Mouse (Mus musculus) liver, adult 2 months (tissue): ENCODE measurements around the gene Calcrl. TPM values are rescaled to one million over a fixed set of nuclear protein-coding genes. Genes with fewer than 3 reads are reported as not detected.
"Not testable (repeated sequence)": the region's sequence is repeated elsewhere in the genome, so short reads cannot be mapped to it uniquely, and the experiment has no call there.

Experiments used
- DNase-seq: peaks from one replicate; pipeline ENCODE4 v3.0.0-alpha.2; 2011; ENCODE audit warnings: low read depth, low spot score; ENCODE audit errors: extremely low read depth
- H3K27ac ChIP-seq: fragments of 200-500 bp; replicated peaks from 2 replicates; pipeline ENCODE4 v1.5.1; 2012; ENCODE audit warnings: low read depth, mild to moderate bottlenecking, control low read depth, inconsistent platforms, low read length; ENCODE audit not compliant: insufficient read depth
- H3K27me3 ChIP-seq: fragments of 200-500 bp; 2 replicates; pipeline ENCODE4 v1.6.1; 2012; ENCODE audit warnings: mild to moderate bottlenecking, moderate library complexity, low read length, inconsistent platforms; ENCODE audit not compliant: control insufficient read depth, insufficient read depth
- H3K36me3 ChIP-seq: fragments of 200-500 bp; 2 replicates; pipeline ENCODE4 v1.6.1; 2012; ENCODE audit warnings: low read length, inconsistent platforms; ENCODE audit not compliant: control insufficient read depth, insufficient read depth
- H3K4me1 ChIP-seq: fragments of 200-500 bp; 2 replicates; pipeline ENCODE4 v1.6.1; 2011; ENCODE audit warnings: low read length; ENCODE audit not compliant: control insufficient read depth, insufficient read depth
- H3K4me3 ChIP-seq: fragments of 200-500 bp; 2 replicates; pipeline ENCODE4 v1.5.1; 2011; ENCODE audit warnings: low read depth, mild to moderate bottlenecking, control low read depth, low read length, moderate library complexity; ENCODE audit not compliant: insufficient read depth
- H3K79me2 ChIP-seq: fragments of 200-500 bp; 2 replicates; pipeline ENCODE4 v1.6.1; 2012; ENCODE audit warnings: inconsistent platforms, mild to moderate bottlenecking, low read length, moderate library complexity; ENCODE audit not compliant: control insufficient read depth, insufficient read depth
- H3K9ac ChIP-seq: fragments of 200-500 bp; 2 replicates; pipeline ENCODE4 v1.6.1; 2012; ENCODE audit warnings: low read depth, mild to moderate bottlenecking, control low read depth, inconsistent platforms, low read length
- CTCF ChIP-seq: fragments of 200-500 bp; IDR thresholded peaks from 2 replicates; pipeline ENCODE4 v1.5.1; 2011; ENCODE audit warnings: low read depth, low read length, control low read depth
- POLR2A ChIP-seq: fragments of 200-500 bp; IDR thresholded peaks from 2 replicates; pipeline ENCODE4 v1.6.1; 2011; ENCODE audit warnings: low read length, control low read depth; ENCODE audit not compliant: insufficient read depth; ENCODE audit errors: extremely low read depth
- WGBS: fragments of 180-500 bp; shearing (Covaris S2); methylation state at CpG from one replicate; pipeline ENCODE4 v1.1.7; 2018; 5-methylcytosine and 5-hydroxymethylcytosine counted together
- polyA plus RNA-seq: library from polyadenylated mRNA; depleted of rRNA; stranded (reverse); fragments of >200 nt; gene quantifications from 2 replicates; pipeline ENCODE4 v1.2.3, GENCODE M21; 2012
- total RNA-seq: library from RNA; depleted of rRNA; stranded (reverse); fragments of >200 nt; gene quantifications from 2 replicates; pipeline ENCODE4 v1.2.3, GENCODE M21; 2014

Gene Calcrl
- total and polyA plus RNA-seq, 2 experiments, result 7.5 to 31.3 TPM

DNA sequence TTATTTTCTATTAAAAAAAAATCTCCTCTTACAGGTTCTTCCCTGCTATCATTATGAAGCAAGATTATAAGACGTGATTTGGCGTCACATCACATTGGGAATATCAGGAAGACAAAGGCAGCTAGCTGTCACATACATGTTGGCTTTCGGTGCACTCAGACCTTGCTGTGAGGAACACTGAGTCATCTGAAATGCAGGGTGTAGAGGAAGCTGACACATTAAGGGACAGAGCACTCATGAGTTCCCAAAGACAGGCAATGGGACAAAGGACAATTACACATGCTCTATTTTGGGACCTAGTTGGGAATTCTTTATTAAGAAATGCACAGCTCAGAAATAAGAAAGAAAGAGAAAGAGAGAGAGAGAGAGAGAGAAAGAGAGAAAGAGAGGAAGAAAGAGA lies 20.4 kb downstream of the Calcrl start:
- Histone ChIP-seq H3K27ac (no peak overlapping the region), H3K36me3 (no peaks in the 10 kb centered on the region), H3K4me1 (no peaks in the 10 kb centered on the region), H3K79me2 (no peaks in the 10 kb centered on the region), H3K9ac (no peak overlapping the region), H3K27me3 (no peaks in the 10 kb centered on the region), H3K4me3 (no peak overlapping the region)
- no peak for TF ChIP-seq POLR2A
- TF ChIP-seq CTCF, result no peak
- 89% methylated on average over 3 of the region's 3 CpGs for WGBS
- no peak for DNase-seq

DNA sequence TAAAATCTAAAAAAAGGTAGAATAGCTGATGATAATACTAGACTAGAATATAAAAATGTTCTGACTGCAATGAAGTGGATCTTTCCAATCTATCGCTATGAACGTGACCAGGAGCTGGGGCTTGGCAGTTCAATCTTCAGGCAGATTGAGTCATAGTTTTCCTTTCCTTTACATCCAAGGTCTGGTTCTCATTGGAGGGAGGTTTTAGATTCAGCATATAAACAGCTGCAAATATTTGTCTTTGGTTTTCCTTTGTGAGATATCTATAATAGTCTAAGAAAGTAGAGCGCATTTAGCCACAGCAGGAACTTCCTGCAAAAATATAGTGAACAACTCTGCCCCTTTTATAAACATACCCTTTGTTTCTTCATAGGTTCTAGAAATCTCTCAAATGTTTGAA lies 22.5 kb downstream of the Calcrl start:
- TF ChIP-seq CTCF, result no peak
- TF ChIP-seq POLR2A, result no peak
- no peak overlapping the region for H3K27ac ChIP-seq

GRCm38 (mm10) chr2:84396557-84396956 lies 28.7 kb downstream of the Calcrl start:
- WGBS, result 86% methylated on average over 4 of the region's 4 CpGs
- H3K27ac ChIP-seq, result no peak overlapping the region

More for the DNA sequence above, 22.5 kb downstream of the Calcrl start:
- no peaks in the 10 kb centered on the region for H3K36me3 ChIP-seq
- no peak overlapping the region for H3K9ac ChIP-seq
- no peak overlapping the region for H3K4me3 ChIP-seq
- no peak for DNase-seq
- no peaks in the 10 kb centered on the region for H3K27me3 ChIP-seq
- no peaks in the 10 kb centered on the region for H3K4me1 ChIP-seq
- 86% methylated on average over 3 of the region's 3 CpGs for WGBS
- no peaks in the 10 kb centered on the region for H3K79me2 ChIP-seq

GRCm38 (mm10) chr2:84393236-84393635 lies 32.0 kb downstream of the Calcrl start:
- Histone ChIP-seq H3K27ac (no peak overlapping the region), H3K36me3 (no peaks in the 10 kb centered on the region), H3K9ac (no peak overlapping the region), H3K79me2 (no peaks in the 10 kb centered on the region), H3K4me3 (no peak overlapping the region), H3K27me3 (no peaks in the 10 kb centered on the region), H3K4me1 (peaks cover 12% of the 10 kb centered on the region)
- TF ChIP-seq POLR2A, result no peak
- no peak for TF ChIP-seq CTCF
- DNase-seq, result no peak
- 85% methylated on average over 4 of the region's 4 CpGs for WGBS

More at GRCm38 (mm10) chr2:84396557-84396956, 28.7 kb downstream of the Calcrl start:
- Histone ChIP-seq H3K36me3 (no peaks in the 10 kb centered on the region), H3K79me2 (no peaks in the 10 kb centered on the region), H3K4me3 (no peak overlapping the region), H3K9ac (no peak overlapping the region), H3K27me3 (no peaks in the 10 kb centered on the region), H3K4me1 (peaks cover 12% of the 10 kb centered on the region)
- TF ChIP-seq POLR2A, result no peak
- no peak for TF ChIP-seq CTCF
- no peak for DNase-seq

DNA sequence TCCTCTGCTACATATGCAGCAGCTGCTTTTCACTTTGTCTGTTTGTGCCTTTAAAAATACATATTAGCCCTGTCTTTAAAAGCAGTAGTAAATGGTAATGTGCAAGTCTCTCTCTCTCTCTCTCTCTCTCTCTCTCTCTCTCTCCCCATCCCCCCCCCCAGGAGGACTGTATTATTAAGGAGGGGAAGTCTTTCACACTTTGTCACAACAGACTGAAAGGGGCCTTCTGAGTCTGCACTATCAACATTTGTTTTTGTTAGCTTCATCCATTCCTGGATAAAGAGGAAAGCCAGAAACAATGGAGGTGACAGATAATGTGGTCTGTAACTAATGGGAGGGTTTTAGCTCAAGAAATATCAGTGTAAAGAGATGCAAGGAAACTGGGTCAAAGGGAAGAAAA lies 36.1 kb downstream of the Calcrl start:
- no peak overlapping the region for H3K27ac ChIP-seq
- no peak for DNase-seq

DNA sequence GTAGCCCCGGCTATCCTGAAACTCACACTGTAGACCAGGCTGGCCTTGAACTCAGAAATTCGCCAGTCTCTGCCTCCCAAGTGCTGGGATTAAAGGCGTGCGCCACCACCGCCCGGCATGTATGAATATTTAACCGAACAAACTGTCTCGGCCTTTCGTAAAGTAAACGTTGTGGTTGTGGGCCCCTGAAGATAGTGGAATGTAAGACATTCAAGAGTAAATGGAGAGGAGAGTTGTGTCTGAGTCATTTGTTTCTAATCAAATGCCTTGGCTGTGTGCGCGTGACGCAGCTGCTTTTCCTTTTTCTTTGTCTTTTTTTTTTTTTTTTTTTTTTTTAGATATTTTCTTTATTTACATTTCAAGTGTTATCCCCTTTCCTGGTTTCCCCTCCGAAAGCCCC lies 36.7 kb downstream of the Calcrl start:
- not testable (repeated sequence) for H3K4me3 ChIP-seq, H3K27ac ChIP-seq, H3K36me3 ChIP-seq, H3K9ac ChIP-seq, H3K79me2 ChIP-seq, DNase-seq, H3K4me1 ChIP-seq, H3K27me3 ChIP-seq
- WGBS, result 81% methylated on average over 14 of the region's 14 CpGs

More for the DNA sequence above, 36.1 kb downstream of the Calcrl start:
- Histone ChIP-seq H3K9ac (no peak overlapping the region), H3K79me2 (no peaks in the 10 kb centered on the region), H3K36me3 (no peaks in the 10 kb centered on the region), H3K4me1 (peaks cover under 1% of the 10 kb centered on the region; the same call in 1 of the 2 replicates), H3K4me3 (no peak overlapping the region), H3K27me3 (no peaks in the 10 kb centered on the region)
- TF ChIP-seq CTCF (no peak), POLR2A (no peak)
